In the genomic region with DNA sequence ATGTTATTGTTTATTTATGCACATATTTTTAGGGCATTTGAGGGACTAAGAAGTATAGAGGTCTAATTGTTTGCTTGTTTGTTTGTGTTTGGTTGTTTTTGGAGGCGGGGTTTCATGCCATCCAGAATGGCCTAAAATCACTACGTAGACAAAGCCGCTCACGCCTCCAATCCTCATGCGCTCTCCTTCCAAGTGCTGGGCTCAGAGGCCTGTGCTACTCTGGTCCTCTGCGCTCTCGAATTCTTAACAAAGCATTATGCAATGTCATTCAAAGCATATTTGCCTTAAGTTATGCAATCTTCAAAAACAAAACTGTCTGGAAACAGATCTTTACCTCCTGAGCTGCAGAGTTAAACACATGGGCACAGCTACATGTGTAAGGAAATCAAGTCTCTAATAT, we compare ENCODE assay signal across 21 mouse cellular contexts. TPM values are rescaled to one million over a fixed set of nuclear protein-coding genes. Genes with fewer than 3 reads are reported as not detected.
"Had no signal": no experiment of that assay in that cellular context is flagged by ENCODE, and none has a peak within 500 bp of the region (broad histone marks: within the 10 kb centered on the region; RNA-seq: fewer than 3 reads in every experiment).

No protein-coding gene starts in this region.

- H3K4me2 ChIP-seq: intestine, embryonic 15.5 days; kidney, embryonic 15.5 days; midbrain, embryonic 11.5 days; midbrain, embryonic 15.5 days; neural tube, embryonic 12.5 days; neural tube, embryonic 15.5 days; stomach, embryonic 15.5 days had no signal

- ATAC-seq: hindbrain, embryonic 16.5 days; intestine, embryonic 15.5 days; midbrain, embryonic 15.5 days had no signal

- H3K9me3 ChIP-seq: intestine, embryonic 15.5 days; kidney, embryonic 15.5 days; midbrain, embryonic 15.5 days; neural tube, embryonic 12.5 days; neural tube, embryonic 15.5 days; stomach, embryonic 15.5 days had no signal

- H3K27me3 ChIP-seq: intestine, embryonic 15.5 days; kidney, embryonic 15.5 days; midbrain, embryonic 15.5 days; neural tube, embryonic 12.5 days; neural tube, embryonic 15.5 days; stomach, embryonic 15.5 days had no signal

- H3K36me3 ChIP-seq: intestine, embryonic 15.5 days; midbrain, embryonic 15.5 days; neural tube, embryonic 15.5 days; stomach, embryonic 15.5 days had no signal

- DNase-seq: kidney, adult 11 months; kidney, adult 8-10 months; kidney, postnatal 10 days; kidney, postnatal 36 days; layer of hippocampus, postnatal 36 days; right cerebral cortex, adult 18-20 months; right cerebral cortex, postnatal 25 days; spleen, adult 18-20 months; thymus, adult 18-20 months had no signal

- H3K9ac ChIP-seq: intestine, embryonic 15.5 days; kidney, embryonic 15.5 days; liver, embryonic 14.5 days; midbrain, embryonic 15.5 days; neural tube, embryonic 12.5 days; neural tube, embryonic 15.5 days; stomach, embryonic 15.5 days had no signal

- H3K27ac ChIP-seq: intestine, embryonic 15.5 days; kidney, embryonic 15.5 days; left cerebral cortex, adult 2 months; liver, embryonic 14.5 days; midbrain, embryonic 15.5 days; neural tube, embryonic 12.5 days; neural tube, embryonic 15.5 days; stomach, embryonic 15.5 days had no signal

- H3K4me3 ChIP-seq: intestine, embryonic 15.5 days; kidney, embryonic 15.5 days; left cerebral cortex, adult 2 months; midbrain, embryonic 15.5 days; neural tube, embryonic 12.5 days; neural tube, embryonic 15.5 days; stomach, embryonic 15.5 days had no signal

- H3K4me1 ChIP-seq: intestine, embryonic 15.5 days; kidney, embryonic 15.5 days; midbrain, embryonic 15.5 days; neural tube, embryonic 12.5 days; neural tube, embryonic 15.5 days; stomach, embryonic 15.5 days had no signal

RNA-seq across cellular contexts. Expression of a gene that starts 49.3 kb away (rescaled TPM):
- total RNA-seq: megakaryocyte progenitor cell, adult 5-6 weeks; megakaryocyte-erythroid progenitor cell, adult 5-6 weeks had no signal
